Mouse (Mus musculus) cerebellum, postnatal 4 days (tissue): ENCODE measurements around the gene Hoxa7.

Experiments used
- DNase-seq, 2 experiments: peaks; one replicate each; pipeline ENCODE4 v3.0.0; 2022; ENCODE audit warnings: low spot score in 2 of 2, mixed read lengths in 1 of 2

The Hoxa7 gene

DNA sequence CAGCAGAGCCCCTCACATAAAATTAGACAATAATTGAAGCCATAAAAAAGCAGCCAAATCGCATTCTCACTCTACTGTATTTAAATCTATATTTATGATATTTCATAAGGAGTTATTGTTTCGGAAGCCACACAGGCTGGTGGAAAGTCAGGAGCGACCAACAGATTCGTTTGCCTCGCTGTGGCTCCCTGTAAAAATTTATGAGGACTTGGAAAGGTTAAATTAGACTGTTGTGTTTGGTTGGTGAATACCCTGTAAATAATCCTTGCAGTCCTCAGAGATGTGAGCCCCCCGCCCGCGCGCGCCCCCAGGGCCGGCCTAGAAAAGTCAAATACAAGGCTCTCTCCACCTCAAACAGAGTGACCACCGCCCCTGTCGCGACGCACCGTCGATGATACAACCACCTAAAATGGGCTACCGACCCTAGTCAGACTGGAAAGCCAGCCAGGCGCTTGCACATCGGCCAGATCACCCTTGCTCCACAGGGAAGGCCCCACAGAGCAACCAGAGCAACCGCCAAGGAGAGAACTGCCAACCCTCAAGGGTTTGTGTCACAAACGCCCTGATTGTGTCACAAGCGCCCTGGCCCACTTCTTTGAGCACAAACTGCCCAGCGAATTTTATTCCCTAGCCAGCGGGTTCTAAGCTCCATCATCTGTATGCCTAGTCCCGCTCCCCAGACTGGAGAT, 5.1 kb upstream of the Hoxa7 start:
- DNase-seq = no peak

DNA sequence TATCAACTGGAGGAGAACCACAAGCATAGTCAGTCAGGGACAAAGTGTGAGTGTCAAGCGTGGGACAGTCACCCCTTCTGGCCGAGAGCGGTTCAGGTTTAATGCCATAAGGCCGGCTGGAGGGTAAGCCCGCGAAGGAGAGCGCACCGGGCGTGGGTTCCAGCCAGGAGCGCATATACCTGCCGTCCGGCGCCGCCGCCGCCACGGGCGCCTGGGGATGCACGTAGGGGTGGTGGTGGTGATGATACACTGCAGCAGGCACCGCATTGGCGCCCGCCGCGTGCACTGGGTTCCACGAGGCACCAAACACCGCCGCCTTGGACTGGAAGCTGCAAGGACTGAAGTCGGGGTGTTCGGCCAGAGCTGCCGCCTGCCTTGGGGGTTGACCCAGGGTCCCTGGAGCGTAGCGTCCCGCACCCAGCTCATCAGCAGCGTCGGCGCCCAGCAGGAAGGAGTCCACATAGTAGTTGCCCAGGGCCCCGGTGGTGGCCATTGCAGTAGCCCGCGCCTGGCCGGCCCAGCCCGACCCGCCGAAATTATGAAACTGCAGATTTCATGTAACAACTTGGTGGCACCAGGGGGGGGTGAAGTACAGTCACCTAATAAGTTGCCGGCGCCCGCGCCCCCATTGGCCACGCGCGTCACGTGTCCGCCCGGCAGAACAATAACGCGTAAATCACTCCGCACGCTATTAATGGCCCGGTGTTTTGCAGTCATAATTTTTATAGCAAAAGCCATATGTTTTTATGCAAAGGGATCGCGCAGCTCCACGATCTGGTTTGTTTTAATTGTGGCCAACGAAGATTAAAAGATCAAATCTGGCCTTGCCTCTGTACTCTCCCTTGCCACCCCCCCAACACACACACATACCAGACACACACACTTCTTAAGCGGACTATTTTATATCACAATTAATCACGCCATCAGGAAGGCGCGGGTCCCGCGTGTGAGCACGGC, 4.2 kb upstream of the Hoxa7 start:
- DNase-seq = no peak

DNA sequence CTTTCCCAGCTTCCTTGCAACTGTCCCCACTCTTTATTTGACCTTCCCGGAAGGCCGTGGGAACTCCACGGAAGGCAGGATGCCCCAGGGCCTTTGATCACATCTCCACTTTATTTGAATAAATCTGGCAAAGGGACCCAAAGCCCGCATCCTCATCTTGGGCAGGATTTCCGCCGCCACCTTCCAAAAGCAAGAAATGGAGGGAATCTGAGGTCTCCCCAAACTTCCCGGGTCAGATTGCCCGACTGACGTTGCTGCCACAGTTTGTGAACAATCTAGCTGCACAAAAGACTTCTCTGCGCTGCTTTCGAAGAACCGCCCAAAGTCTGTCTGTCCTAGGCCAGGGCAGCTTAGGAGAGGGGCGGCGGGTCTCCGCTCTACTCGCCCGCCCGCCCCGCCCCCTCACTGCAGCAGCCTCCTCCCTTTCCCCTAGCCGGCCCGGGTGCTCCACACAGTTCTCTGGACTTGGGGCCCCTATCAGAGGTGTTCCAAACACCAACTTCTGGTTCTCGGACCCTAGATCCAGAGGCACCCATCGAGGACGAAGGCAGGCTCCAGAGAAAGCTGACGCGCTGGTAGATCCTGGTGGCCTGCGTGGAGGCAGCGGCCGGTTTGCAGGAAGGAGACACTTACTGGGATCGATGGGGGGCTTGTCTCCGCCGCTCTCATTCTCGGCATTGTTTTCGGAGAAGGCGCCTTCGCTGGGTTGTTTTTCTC, 3.4 kb upstream of the Hoxa7 start:
- DNase-seq = no peak

DNA sequence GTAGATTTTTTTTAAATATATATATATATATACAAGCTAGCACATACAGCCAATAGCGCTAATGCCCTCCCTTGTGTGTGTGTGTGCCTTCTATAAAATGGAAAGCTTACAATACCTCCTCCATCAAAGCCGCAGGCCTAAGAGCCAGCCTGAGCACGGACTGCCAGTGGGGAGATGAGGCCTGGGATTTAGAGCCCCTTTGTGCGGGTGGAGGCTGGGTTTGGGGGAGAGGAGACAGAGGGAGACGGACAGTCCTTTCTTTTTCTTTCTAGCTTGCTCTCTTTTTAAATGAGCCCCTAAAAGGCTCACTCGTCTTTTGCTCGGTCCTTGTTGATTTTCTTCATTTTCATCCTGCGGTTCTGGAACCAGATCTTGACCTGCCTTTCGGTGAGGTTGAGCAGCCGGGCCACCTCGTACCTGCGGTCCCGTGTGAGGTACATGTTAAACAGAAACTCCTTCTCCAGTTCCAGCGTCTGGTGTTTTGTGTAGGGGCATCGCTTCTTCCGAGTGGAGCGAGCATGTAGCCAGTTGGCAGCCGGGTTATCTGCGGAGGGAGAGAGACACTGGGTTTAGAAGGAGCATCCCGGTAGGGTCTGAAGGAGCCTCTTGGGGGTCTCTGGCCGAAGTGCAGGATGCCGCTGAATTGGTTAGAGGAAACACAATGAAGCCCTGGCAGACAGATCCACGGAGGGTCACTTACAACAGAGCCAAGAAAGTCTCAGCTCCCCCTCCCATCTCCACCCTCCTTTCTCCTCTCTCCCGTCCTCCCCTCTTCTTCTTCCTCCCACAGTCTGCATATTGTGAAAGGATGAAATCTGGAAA, 2.5 kb upstream of the Hoxa7 start:
- DNase-seq = no peak

DNA sequence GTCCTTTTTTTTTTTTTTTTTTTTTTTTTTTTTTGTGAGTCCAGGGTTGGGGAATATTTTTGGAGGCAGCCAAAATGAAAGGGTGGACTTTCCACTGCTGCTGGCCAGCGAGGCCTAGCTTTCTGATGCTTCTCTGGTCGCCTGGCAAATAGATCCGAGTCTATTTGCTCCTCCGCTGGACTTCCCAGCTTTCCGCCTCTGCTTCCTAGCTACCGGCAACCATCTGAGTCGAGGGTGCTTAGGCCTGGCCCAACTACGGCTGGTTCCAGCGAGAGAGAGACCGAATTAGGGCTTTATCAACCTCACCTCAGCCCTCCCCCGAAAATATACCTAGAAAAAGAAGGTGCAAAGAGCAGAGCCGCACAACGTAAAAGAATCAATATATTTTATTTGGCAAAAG, 1.1 kb upstream of the Hoxa7 start:
- no peak for DNase-seq

DNA sequence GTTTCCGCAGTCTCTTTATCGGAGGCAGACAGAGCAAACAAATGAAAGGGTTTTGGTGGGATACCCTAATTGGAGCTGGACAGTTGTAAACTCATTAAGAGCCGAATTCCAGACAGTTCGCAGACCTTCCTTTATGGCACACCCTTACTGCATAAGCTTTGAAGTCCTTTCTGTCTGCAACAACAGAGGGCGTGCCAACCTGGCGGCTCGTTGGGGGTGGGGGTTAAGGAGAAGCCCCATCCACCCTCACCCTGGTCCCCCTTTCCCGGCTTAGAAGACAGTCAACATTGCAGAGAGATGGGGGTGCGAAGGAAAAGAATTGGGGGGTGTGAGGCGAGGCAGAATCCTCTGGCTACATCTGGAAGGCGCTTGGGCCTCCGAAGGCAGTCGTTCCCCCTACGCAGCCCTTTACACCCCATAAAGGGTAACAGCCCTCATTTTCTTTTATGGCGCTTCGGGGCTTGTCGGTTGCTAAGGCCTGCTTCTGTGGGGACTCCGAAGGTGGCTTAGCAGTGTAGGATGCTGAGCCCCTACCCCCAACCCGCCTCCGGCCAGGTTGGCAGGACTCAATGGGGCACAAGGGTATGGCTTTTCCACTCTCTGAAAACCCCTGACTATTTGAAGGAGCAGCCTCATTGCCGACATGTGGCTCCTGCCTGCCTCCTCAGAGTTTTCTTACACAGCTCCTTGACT, 485 bp upstream of the Hoxa7 start:
- DNase-seq = no peak

DNA sequence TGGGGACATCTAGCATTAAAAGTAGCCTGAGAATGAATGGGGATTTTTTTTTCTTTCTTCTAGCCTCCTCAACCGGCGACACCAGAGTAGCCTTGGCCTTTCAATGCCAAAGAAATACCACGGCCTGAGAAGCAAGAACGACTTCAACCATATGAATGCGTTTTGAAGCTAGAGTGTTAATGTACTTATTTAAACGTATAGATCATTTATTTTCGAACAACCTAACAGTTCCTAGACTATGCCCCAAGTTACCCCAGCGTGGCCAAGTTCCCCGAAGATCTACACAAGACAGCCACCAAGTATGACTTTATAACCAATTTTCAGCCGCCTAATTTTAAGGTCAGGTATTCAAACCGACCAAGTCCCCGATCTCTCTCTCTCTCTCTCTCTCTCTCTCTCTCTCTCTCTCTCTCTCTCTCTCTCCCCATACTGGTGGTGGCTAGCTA, 766 bp downstream of the Hoxa7 start:
- no peak for DNase-seq

DNA sequence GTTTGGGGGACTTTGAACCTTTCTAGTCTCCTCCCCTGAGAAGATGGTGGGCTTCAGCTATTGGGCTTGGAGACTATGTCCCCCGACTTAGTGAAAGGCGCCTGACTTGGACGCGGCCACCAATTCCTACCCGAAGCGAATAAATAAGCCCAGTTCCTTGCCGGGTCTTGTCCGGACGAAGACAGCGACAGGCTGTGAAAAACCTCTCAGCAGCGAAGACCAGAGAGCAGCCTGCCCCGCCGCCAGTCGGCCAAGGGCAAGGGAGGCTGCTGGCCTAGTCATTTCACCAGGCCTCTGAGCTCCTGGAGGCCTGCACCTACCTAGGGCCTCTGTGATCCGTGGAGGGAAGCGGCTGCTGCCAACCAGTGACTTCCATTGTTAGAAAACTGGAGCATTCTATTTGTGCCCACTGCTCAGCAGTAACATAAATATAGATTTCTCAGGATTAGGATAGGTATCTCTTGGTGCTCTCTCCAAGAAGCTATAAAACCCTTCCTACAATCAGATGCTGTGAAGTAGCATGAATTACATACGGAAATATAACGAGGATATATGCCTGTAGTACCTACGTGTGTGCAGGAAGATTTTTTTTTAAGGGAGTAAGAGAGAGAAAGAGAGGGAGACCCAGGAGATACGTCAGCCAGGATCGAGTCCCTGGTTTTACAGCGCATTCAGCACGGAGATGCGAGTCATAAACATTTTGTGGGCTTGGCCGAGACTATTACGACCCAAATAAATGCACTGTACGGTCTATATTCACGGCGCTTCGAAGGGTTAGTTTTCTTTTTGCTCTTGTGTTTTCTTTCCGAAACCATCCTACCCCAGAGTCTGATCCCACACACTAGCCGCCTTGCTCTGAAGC, 1.4 kb downstream of the Hoxa7 start:
- no peak for DNase-seq

DNA sequence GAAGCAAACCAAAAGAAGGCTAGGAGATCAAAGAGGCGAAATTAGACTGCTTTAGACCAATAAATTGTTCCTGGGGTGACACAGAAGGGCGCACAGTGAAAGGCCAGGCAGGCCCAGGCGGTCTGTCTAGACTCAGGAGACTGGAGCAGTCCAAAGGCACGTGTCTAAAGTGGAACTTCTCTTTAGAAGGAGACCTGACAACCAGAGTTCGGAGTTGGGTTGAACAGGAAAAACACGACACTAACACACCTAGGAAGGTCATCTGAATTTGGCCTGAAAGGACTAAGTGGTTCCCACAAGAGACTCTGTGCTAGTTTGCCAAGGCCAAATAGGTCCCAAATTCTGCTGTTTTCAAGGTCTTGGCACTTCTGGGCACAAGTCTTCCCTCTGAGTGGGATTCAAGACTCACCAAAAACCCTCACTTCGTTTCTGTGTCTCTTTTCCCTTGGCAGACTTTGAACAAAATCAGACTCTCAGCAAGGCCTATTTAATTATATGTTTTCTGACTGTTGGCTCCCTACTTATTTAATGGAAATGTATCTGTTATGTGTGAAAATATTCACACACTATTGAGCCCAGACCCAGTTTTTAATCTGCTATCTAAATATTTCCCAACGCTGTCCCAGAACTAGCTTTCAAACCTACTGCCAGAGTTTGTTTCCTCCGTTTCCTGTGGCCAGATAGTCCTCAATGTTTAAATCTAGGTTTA, 2.3 kb downstream of the Hoxa7 start:
- no peak for DNase-seq

DNA sequence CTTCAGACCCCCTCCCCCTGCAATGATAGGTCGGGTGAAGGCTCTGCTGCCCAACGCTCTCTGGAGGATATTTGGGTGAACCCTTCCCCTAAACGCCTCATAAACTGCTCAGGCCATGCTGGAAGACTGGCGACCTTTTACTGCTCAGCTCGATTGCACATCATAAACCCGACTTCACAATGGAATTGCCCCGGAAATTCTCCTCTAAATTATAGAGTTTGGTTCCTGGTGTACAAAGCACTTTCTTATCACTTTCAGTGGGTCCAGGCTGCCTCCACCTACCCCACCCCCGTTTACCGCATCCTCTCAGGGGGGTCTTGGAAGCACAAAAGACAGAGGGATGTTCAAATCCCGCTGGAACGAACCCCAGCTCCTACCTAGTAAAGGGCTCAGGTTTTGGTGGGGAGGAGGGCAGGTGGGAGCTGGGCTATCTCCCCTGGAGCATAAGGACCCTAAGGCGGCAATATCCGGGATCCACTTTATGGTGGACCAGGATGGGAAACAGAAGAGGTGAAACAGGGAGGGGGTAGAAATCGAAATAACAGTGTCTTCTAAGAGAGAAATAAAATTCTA, 2.9 kb downstream of the Hoxa7 start:
- no peak for DNase-seq

DNA sequence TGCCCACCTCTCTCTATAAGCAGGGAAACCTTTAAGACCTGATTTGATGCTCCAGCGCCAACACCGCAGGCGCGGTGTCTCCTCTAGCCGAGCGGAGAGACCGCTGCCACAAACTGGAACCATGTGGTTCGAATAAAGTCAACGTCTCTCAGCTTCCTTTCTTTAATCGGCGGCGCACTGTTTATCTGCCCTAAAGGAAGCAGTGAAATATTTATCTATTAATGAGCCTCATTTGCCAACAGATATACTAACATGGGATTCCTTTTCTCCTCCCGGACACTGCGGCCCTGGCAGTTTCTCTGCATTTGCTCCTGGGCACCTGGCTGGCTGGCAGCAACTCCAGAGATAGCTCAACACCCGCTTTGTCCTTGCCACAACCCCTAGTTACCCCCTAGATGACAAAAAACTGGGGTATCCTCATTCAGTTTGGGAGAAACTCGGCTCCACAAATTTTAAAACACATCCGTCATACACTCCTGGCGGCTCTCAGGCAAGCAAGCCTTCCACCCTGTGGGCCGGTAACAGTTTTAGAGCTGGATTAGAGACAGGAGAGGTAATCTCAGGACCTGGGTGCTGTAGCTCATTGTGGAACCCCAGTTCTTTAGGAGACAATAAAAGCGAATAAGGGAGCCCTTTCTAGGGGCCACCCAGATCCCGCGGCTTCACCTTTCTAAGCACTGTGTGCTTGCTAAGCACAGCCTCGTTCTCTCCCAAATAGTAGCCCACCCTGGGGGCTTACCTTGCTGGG, 3.6 kb downstream of the Hoxa7 start:
- no peak for DNase-seq

DNA sequence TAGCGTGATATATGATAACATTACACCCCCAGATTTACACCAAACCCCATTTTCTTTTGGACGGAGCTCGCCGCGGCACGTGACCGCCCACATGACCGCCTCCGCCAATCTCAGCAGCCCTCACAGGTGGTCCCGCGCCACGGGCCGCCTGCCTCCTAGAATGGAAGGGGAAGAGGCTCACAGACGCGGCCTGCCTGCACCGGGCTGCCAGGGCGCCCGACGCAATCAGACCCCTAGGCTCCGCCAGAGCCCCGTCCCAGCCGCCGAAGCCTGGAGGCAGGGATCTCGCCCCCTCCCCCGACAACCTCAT, 4.2 kb downstream of the Hoxa7 start:
- DNase-seq = no peak

DNA sequence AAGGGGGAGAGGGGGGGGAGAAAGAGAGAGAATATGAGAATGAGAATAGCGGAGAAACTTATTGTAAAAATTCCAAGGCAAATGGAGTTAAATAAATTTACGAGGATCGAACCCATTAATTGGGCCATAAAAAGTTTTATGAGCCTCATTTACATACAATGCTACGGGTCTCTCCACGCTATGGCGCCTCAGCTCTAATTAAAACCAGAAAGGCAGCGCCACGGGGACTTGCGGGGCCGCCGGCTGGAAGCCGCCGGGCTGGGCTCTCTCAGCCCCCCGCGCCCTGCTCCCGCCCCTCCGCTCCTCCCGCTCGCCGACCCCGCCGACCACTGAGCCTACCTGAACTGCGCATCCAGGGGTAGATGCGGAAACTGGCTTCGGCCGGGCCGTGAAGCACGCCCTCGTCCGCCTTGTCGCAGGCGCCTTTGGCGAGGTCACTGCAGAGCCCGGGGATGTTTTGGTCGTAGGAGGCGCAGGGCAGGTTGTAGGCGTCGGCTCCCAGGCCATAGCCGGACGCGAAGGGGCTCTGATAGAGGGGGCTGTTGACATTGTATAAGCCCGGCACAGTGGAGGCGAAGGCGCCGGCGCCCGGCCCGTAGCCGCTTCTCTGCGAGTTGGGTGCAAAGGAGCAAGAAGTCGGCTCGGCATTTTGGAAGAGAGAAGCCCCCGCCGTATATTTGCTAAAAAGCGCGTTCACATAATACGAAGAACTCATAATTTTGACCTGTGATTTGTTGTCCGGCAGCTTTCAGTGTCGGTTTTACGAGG, 4.8 kb downstream of the Hoxa7 start:
- DNase-seq = no peak

DNA sequence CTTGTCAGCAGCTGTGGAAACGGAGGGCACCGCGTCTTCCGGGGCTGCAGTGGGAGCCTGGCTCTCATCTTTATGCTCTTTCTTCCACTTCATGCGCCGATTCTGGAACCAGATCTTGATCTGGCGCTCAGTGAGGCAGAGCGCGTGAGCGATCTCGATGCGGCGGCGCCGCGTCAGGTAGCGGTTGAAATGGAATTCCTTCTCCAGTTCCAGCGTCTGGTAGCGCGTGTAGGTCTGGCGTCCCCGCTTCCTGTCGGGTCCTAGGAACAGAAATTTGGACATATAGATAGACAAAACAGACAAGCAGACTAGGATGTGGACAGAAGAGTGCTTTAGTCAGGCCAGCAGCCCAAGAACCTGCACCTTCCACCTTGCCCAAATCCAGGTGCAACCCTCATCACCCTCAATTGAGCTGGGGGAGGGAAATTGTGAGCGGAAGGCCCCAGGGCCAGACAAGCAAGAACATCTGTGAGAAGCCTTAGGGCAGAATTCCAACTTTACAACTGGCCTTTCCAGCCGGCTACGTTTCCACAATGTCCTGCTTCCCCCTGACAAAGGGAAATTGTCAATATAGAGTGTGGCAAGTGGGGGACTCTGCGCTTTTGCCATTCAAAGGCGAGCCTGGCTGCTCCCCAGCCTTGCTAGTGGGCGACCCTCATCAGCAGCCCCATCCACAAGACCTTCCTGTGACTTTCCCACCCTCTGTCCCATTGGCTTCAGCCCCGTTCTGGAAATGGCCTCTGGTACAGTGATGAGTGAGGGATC, 5.7 kb downstream of the Hoxa7 start:
- no peak for DNase-seq

DNA sequence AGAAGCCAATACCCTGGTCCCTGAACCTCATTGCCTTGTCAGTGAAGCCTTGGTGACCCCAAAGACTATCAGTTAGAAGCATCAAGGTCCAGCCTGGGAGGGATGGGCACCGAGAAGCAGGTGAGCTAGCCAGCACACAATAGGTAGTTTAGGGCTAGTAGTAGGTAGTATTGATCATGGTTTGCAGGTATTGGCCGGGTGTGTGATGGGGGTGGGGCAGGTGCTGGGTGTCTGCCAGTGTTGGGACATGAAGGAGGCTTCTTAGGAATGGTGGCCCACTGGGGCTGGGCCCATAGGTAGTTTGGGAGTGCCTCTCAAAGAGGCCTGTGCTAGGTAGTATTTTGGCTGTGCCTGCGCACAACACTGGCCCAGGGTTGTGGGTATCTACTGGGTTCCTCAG, 6.6 kb downstream of the Hoxa7 start:
- no peak for DNase-seq

DNA sequence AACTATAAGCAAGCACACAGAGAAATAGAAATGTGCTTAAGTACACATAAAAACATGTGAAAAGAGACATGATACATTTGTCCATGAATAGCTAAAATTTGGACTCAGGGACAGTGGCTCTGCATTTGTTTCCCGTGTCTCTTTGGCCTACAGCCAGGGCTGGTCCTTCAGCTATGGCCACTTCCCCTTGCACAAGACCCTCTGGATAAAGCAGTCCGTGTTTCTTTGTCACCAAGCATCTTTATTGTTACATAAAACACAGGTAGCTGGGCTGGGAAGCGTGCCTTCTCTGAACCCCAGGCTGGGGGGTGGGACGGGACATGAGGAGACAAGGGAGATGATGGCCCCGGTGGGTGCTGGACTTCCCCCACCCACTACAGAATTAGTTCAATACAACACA, 7.4 kb downstream of the Hoxa7 start:
- DNase-seq = no peak
